Mouse (Mus musculus): ENCODE results near the gene Cd244a. TPM values are rescaled to one million over a fixed set of nuclear protein-coding genes. Genes with fewer than 3 reads are reported as not detected.

The Cd244a gene
- polyA plus RNA-seq, 1 experiment from 2014 or later, result 0.08 TPM

DNA sequence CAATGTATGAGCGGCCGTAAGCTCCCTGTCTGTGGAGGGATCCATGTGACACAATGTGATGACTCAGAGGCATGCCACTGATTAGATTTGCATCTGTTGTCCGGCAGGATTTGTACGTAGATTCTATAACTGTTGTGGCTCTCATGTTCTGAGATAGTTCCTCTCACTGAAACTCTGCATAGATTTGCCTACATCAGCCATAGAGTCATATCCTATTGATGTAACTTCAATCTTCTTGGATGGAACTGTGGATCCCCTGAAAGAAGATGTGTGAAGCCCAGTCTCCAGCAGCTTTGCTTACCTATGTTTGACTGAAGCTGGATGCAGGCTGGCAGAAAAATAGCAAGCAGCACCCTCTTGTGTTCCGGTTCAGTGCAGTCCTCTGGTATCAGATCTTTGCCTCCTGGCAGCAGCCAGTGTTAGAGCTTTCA lies 99.6 kb downstream of the Cd244a start:
- no peaks in the 10 kb centered on the region for H3K27me3 ChIP-seq
- H3K4me1 ChIP-seq, result no peaks in the 10 kb centered on the region
- no peak overlapping the region for H3K9ac ChIP-seq
- H3K36me3 ChIP-seq, result no peaks in the 10 kb centered on the region
- WGBS, result 77% methylated on average over 5 of the region's 5 CpGs
- H3K4me3 ChIP-seq, result no peak overlapping the region
- H3K9me3 ChIP-seq, result no peaks in the 10 kb centered on the region
- no peak overlapping the region for H3K27ac ChIP-seq
- ATAC-seq (ENCODE audit: insufficient number of reproducible peaks, insufficient read depth, low FRiP score, low TSS enrichment), result no peak
- no peak overlapping the region for H3K4me2 ChIP-seq (replicated peaks)

Small RNA genes lying within 50 kb of the gene (microRNA-seq; reads per million reads assigned to microRNA genes)
- gene Mir7683, result not detected

Other genes starting within 250 kb of the Cd244a start
- 54.5 and 61.8 TPM in 2 replicates for gene Dedd, start 230.0 kb upstream of the Cd244a start, polyA plus RNA-seq (2016; fragmentation: Nextera tagmentation; extraction: Ambion mirVana)
- 43.6 and 44.8 TPM in 2 replicates for gene Nit1, start 213.5 kb upstream of the Cd244a start, polyA plus RNA-seq (2016; fragmentation: Nextera tagmentation; extraction: Ambion mirVana)
- 118 and 127 TPM in 2 replicates for gene Pfdn2, start 213.5 kb upstream of the Cd244a start, polyA plus RNA-seq (2016; fragmentation: Nextera tagmentation; extraction: Ambion mirVana)
- gene Klhdc9, start 198.4 kb upstream of the Cd244a start, polyA plus RNA-seq (2016; fragmentation: Nextera tagmentation; extraction: Ambion mirVana), result 1.0 and 1.8 TPM in 2 replicates
- 7.5 and 8.7 TPM in 2 replicates for gene Nectin4, start 189.1 kb upstream of the Cd244a start, polyA plus RNA-seq (2016; fragmentation: Nextera tagmentation; extraction: Ambion mirVana)
- gene Arhgap30, start 170.2 kb upstream of the Cd244a start, polyA plus RNA-seq (2016; fragmentation: Nextera tagmentation; extraction: Ambion mirVana), result 0.97 and 1.1 TPM in 2 replicates
- gene Usf1, start 147.9 kb upstream of the Cd244a start, polyA plus RNA-seq (2016; fragmentation: Nextera tagmentation; extraction: Ambion mirVana), result 119 and 125 TPM in 2 replicates
- gene Tstd1, start 140.3 kb upstream of the Cd244a start, polyA plus RNA-seq (2016; fragmentation: Nextera tagmentation; extraction: Ambion mirVana), result 5.8 and 7.6 TPM in 2 replicates
- gene F11r, start 121.7 kb upstream of the Cd244a start, polyA plus RNA-seq (2016; fragmentation: Nextera tagmentation; extraction: Ambion mirVana), result 31.8 and 35.2 TPM in 2 replicates
- 13.3 and 14.6 TPM in 2 replicates for gene Alyref2, start 55.7 kb upstream of the Cd244a start, polyA plus RNA-seq (2016; fragmentation: Nextera tagmentation; extraction: Ambion mirVana)
- not detected in 2 replicates for gene Itln1, start 23.9 kb upstream of the Cd244a start, polyA plus RNA-seq (2016; fragmentation: Nextera tagmentation; extraction: Ambion mirVana)
- 0.08 TPM in 1 of 2 replicates, not detected in the other for gene Ly9, start 48.2 kb downstream of the Cd244a start, polyA plus RNA-seq (2016; fragmentation: Nextera tagmentation; extraction: Ambion mirVana)
- gene Slamf7, start 93.8 kb downstream of the Cd244a start, polyA plus RNA-seq (2016; fragmentation: Nextera tagmentation; extraction: Ambion mirVana), result not detected in 2 replicates
- 0.67 and 1.3 TPM in 2 replicates for gene Cd48, start 122.8 kb downstream of the Cd244a start, polyA plus RNA-seq (2016; fragmentation: Nextera tagmentation; extraction: Ambion mirVana)
- 0.24 and 0.37 TPM in 2 replicates for gene Slamf1, start 207.9 kb downstream of the Cd244a start, polyA plus RNA-seq (2016; fragmentation: Nextera tagmentation; extraction: Ambion mirVana)

Data from embryonic facial prominence, embryonic 12.5 days (tissue).